Mouse (Mus musculus) E14TG2a.4 (cell line): ENCODE measurements at regions not wholly inside any gene's neighbourhood (a gene's known extent, or its start where the extent isn't known, plus 50 kb on each side); places are given as distances from the start of the nearest gene placed in this dataset.

Source experiments
- CTCF ChIP-seq: conservative IDR thresholded peaks from 2 replicates; pipeline ENCODE4 v1.5.1; 2014; ENCODE audit warnings: low read length
- POU5F1 ChIP-seq: IDR thresholded peaks from 2 replicates; pipeline ENCODE4 v1.6.1; 2014; ENCODE audit warnings: low read length, borderline replicate concordance

GRCm38 (mm10) chr10:95118786-95119351, 174.2 kb upstream of the Plxnc1 start:
- no peak for TF ChIP-seq CTCF
- no peak for TF ChIP-seq POU5F1
